Mouse (Mus musculus) heart, adult 2 months (tissue): Measurements from ENCODE around the gene Selenok.

Experiments used
- CTCF ChIP-seq: fragments of 200-600 bp; IDR thresholded peaks from 2 replicates; pipeline ENCODE4 v1.8.1; 2022; ENCODE audit warnings: antibody characterized with exemption, mild to moderate bottlenecking, moderate library complexity
- EP300 ChIP-seq: fragments of 200-500 bp; IDR thresholded peaks from 2 replicates; pipeline ENCODE4 v1.6.1; 2011; ENCODE audit warnings: low read depth, low read length, control low read depth; ENCODE audit not compliant: insufficient read depth
- POLR2A ChIP-seq: fragments of 200-500 bp; IDR thresholded peaks from 2 replicates; pipeline ENCODE4 v1.6.1; 2011; ENCODE audit warnings: mild to moderate bottlenecking, low read depth, low read length, control low read depth; ENCODE audit not compliant: insufficient read depth

DNA sequence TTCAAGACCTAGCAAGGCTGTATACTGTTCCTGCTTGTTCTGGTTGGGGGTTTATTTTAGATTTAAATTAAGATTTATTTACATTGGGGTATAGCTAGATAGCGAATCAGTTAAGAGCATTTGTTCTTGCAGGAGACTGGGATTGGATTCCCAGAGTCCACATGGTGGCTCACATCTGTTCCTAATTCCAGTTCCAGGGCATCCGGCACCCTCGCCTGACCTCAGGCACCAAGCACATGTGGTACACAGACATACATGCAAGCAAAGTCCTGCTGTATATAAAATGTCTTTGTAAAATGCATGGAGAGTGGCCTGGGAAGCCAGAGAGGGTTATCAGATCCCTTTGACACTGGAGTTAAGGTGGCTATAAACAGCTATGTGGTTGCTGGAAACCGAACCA lies 26.9 kb downstream of the Selenok start:
- TF ChIP-seq CTCF, result no peak
- TF ChIP-seq POLR2A, result no peak
- TF ChIP-seq EP300, result no peak
